Mouse (Mus musculus) myocyte (in vitro differentiated cells): Measurements from ENCODE around the gene Siah1a.

Experiments used
- E2F4 ChIP-seq: IDR thresholded peaks from one replicate; pipeline ENCODE4 v1.6.1; 2011; ENCODE audit warnings: mild to moderate bottlenecking, control low read depth, moderate library complexity; ENCODE audit not compliant: insufficient read depth
- MYOG ChIP-seq, 3 experiments: IDR thresholded peaks; one replicate each; pipeline ENCODE4 v1.6.1; 2011; ENCODE audit warnings: control low read depth in 2 of 3, low read depth in 2 of 3, mild to moderate bottlenecking in 2 of 3; ENCODE audit not compliant: insufficient read length in 2 of 3, control insufficient read depth in 1 of 3, insufficient read depth in 1 of 3
- POLR2A ChIP-seq: IDR thresholded peaks from one replicate; pipeline ENCODE4 v1.6.1; 2011; ENCODE audit warnings: low read depth, mild to moderate bottlenecking, control low read depth, moderate library complexity; ENCODE audit not compliant: insufficient read length
- REST ChIP-seq: IDR thresholded peaks from one replicate; pipeline ENCODE4 v1.6.1; 2011; ENCODE audit warnings: mild to moderate bottlenecking, control low read depth, moderate library complexity; ENCODE audit not compliant: insufficient read depth, insufficient read length
- TCF3 ChIP-seq: IDR thresholded peaks from one replicate; pipeline ENCODE4 v1.6.1; 2011; ENCODE audit warnings: low read depth, control low read depth; ENCODE audit not compliant: insufficient read length

GRCm38 (mm10) chr8:86735446-86736111 lies 10.2 kb downstream of the Siah1a start:
- TF ChIP-seq POLR2A (no peak), TCF3 (no peak), E2F4 (no peak), MYOG (IDR thresholded peaks at IDR 0.05; ENCODE audit: control insufficient read depth in 1 of 3, insufficient read depth in 1 of 3, insufficient read length in 2 of 3, low read depth in 2 of 3) (no peak), REST (no peak)
